Mouse (Mus musculus): Measurements from ENCODE around the gene Nsmce4a. TPM values are rescaled to one million over a fixed set of nuclear protein-coding genes. Genes with fewer than 3 reads are reported as not detected.
"Not testable (repeated sequence)": the region's sequence is repeated elsewhere in the genome, so short reads cannot be mapped to it uniquely, and the experiment has no call there.

Gene Nsmce4a
- polyA plus RNA-seq, 1 experiment from 2014 or later, result 115 TPM

- WGBS (ENCODE audit: insufficient replicate concordance), result 81% methylated on average over 4 of the region's 4 CpGs
- Histone ChIP-seq H3K36me3 (peaks cover 83% of the 10 kb centered on the region), H3K4me3 (replicated peaks) (no peak overlapping the region), H3K4me1 (replicated peaks) (peaks cover 4% of the 10 kb centered on the region; the same call in 1 of the 2 replicates), H3K27me3 (no peaks in the 10 kb centered on the region), H3K27ac (no peak overlapping the region), H3K9me3 (replicated peaks) (no peaks in the 10 kb centered on the region), H3K4me2 (no peak overlapping the region), H3K9ac (no peak overlapping the region)
- ATAC-seq (ENCODE audit: low read depth), result no peak
- no peak for DNase-seq
These were observed 37.7 kb downstream of the Nsmce4a start for GRCm38 (mm10) chr7:130535174-130535573.

- Histone ChIP-seq H3K36me3 (peaks cover 74% of the 10 kb centered on the region), H3K27me3 (no peaks in the 10 kb centered on the region), H3K27ac (peak overlapping the region; percentile 30; the same call in 1 of the 2 replicates)
These were observed 39.3 kb downstream of the Nsmce4a start for GRCm38 (mm10) chr7:130533316-130534260.

GRCm38 (mm10) chr7:130531138-130531537, 41.8 kb downstream of the Nsmce4a start:
- 91% methylated on average over 15 of the region's 15 CpGs for WGBS (ENCODE audit: insufficient replicate concordance)
- not testable (repeated sequence) for H3K9ac ChIP-seq; H3K27me3 ChIP-seq; ATAC-seq (ENCODE audit: low read depth); DNase-seq; H3K27ac ChIP-seq; H3K9me3 ChIP-seq (replicated peaks); H3K4me1 ChIP-seq (replicated peaks); H3K4me3 ChIP-seq (replicated peaks); H3K4me2 ChIP-seq
- H3K36me3 ChIP-seq, result peaks cover 51% of the 10 kb centered on the region

More at GRCm38 (mm10) chr7:130533316-130534260, 39.3 kb downstream of the Nsmce4a start:
- Histone ChIP-seq H3K9me3 (replicated peaks) (no peaks in the 10 kb centered on the region), H3K4me3 (replicated peaks) (no peak overlapping the region), H3K9ac (no peak overlapping the region), H3K4me1 (replicated peaks) (peaks cover 4% of the 10 kb centered on the region; the same call in 1 of the 2 replicates), H3K4me2 (no peak overlapping the region)
- DNase-seq (peak; percentile 71), ATAC-seq (ENCODE audit: low read depth) (peak; percentile 77)
- WGBS (ENCODE audit: insufficient replicate concordance), result 38% methylated on average over 24 of the region's 25 CpGs

GRCm38 (mm10) chr7:130527306-130527705, 45.6 kb downstream of the Nsmce4a start:
- no peak overlapping the region for H3K27ac ChIP-seq
- no peaks in the 10 kb centered on the region for H3K27me3 ChIP-seq
- H3K9ac ChIP-seq, result no peak overlapping the region
- ATAC-seq (ENCODE audit: low read depth) (no peak), DNase-seq (no peak)
- H3K4me2 ChIP-seq, result no peak overlapping the region
- no peaks in the 10 kb centered on the region for H3K9me3 ChIP-seq (replicated peaks)
- WGBS (ENCODE audit: insufficient replicate concordance), result 73% methylated on average over 9 of the region's 9 CpGs
- H3K4me1 ChIP-seq (replicated peaks), result 0 out of 2 replicates have a peak, but pooled peaks cover 3% of the 10 kb centered on the region
- H3K36me3 ChIP-seq, result peaks cover 21% of the 10 kb centered on the region
- H3K4me3 ChIP-seq (replicated peaks), result no peak overlapping the region

- no peak for DNase-seq
- no peaks in the 10 kb centered on the region for H3K27me3 ChIP-seq
These were observed 49.5 kb downstream of the Nsmce4a start for GRCm38 (mm10) chr7:130523451-130523850.

GRCm38 (mm10) chr7:130520812-130521422, 52.0 kb downstream of the Nsmce4a start:
- peak overlapping the region; percentile 93 for H3K4me2 ChIP-seq
- H3K27me3 ChIP-seq, result no peaks in the 10 kb centered on the region
- peaks cover 40% of the 10 kb centered on the region for H3K4me1 ChIP-seq (replicated peaks)
- peak overlapping the region; percentile 90 for H3K27ac ChIP-seq
- peak; percentile 9; the same call in 1 of the 2 replicates for ATAC-seq (ENCODE audit: low read depth)
- peak overlapping the region; percentile 98 for H3K4me3 ChIP-seq (replicated peaks)
- 46% methylated on average over 14 of the region's 14 CpGs for WGBS (ENCODE audit: insufficient replicate concordance)
- H3K9ac ChIP-seq, result peak overlapping the region; percentile 98
- no peaks in the 10 kb centered on the region for H3K9me3 ChIP-seq (replicated peaks)
- H3K36me3 ChIP-seq, result no peaks in the 10 kb centered on the region
- peak; percentile 27 for DNase-seq

More at GRCm38 (mm10) chr7:130523451-130523850, 49.5 kb downstream of the Nsmce4a start:
- ATAC-seq (ENCODE audit: low read depth), result no peak
- no peaks in the 10 kb centered on the region for H3K9me3 ChIP-seq (replicated peaks)
- no peak overlapping the region for H3K4me3 ChIP-seq (replicated peaks)
- H3K4me2 ChIP-seq, result no peak overlapping the region
- no peaks in the 10 kb centered on the region for H3K36me3 ChIP-seq
- 56% methylated on average over 8 of the region's 8 CpGs for WGBS (ENCODE audit: insufficient replicate concordance)
- no peak overlapping the region for H3K9ac ChIP-seq
- peaks cover 22% of the 10 kb centered on the region for H3K4me1 ChIP-seq (replicated peaks)
- H3K27ac ChIP-seq, result no peak overlapping the region

GRCm38 (mm10) chr7:130520049-130520425, 52.9 kb downstream of the Nsmce4a start, which contains the start of gene Ate1:
TSS of gene Ate1 (minus strand) at chr7:130520369.
- peaks cover 40% of the 10 kb centered on the region for H3K4me1 ChIP-seq (replicated peaks)
- no peak for DNase-seq
- no peaks in the 10 kb centered on the region for H3K9me3 ChIP-seq (replicated peaks)
- peak within 1 kb of the TSS; percentile 98 for H3K9ac ChIP-seq
- H3K27ac ChIP-seq, result peak within 1 kb of the TSS; percentile 90
- no peaks in the 10 kb centered on the region for H3K27me3 ChIP-seq
- WGBS (ENCODE audit: insufficient replicate concordance), result 22% methylated on average over 20 of the region's 20 CpGs
- ATAC-seq (ENCODE audit: low read depth), result no peak
- H3K4me2 ChIP-seq, result peak within 1 kb of the TSS; percentile 93
- H3K4me3 ChIP-seq (replicated peaks), result peak within 1 kb of the TSS; percentile 98
- 0 out of 2 replicates have a peak, but pooled peaks cover 2% of the 10 kb centered on the region for H3K36me3 ChIP-seq

GRCm38 (mm10) chr7:130519096-130520048, 53.5 kb downstream of the Nsmce4a start:
- DNase-seq (peak; percentile 88), ATAC-seq (ENCODE audit: low read depth) (peak; percentile 92)
- no peaks in the 10 kb centered on the region for H3K9me3 ChIP-seq (replicated peaks)
- H3K4me3 ChIP-seq (replicated peaks), result peak overlapping the region; percentile 98
- under 1% methylated on average over 90 of the region's 90 CpGs for WGBS (ENCODE audit: insufficient replicate concordance)
- H3K27ac ChIP-seq, result peak overlapping the region; percentile 90
- peak overlapping the region; percentile 98 for H3K9ac ChIP-seq
- 0 out of 2 replicates have a peak, but pooled peaks cover 4% of the 10 kb centered on the region for H3K36me3 ChIP-seq
- H3K4me2 ChIP-seq, result peak overlapping the region; percentile 93
- peaks cover 40% of the 10 kb centered on the region for H3K4me1 ChIP-seq (replicated peaks)
- H3K27me3 ChIP-seq, result no peaks in the 10 kb centered on the region

- peaks cover 10% of the 10 kb centered on the region for H3K36me3 ChIP-seq
- peak overlapping the region; percentile 93 for H3K4me2 ChIP-seq
- DNase-seq, result no peak
- peaks cover 39% of the 10 kb centered on the region for H3K4me1 ChIP-seq (replicated peaks)
- 25% methylated on average over 26 of the region's 26 CpGs for WGBS (ENCODE audit: insufficient replicate concordance)
- peak overlapping the region; percentile 98 for H3K9ac ChIP-seq
- no peaks in the 10 kb centered on the region for H3K9me3 ChIP-seq (replicated peaks)
- no peaks in the 10 kb centered on the region for H3K27me3 ChIP-seq
- peak overlapping the region; percentile 68; the same call in 1 of the 2 replicates for H3K27ac ChIP-seq
- peak overlapping the region; percentile 98 for H3K4me3 ChIP-seq (replicated peaks)
- no peak for ATAC-seq (ENCODE audit: low read depth)
These were observed 54.5 kb downstream of the Nsmce4a start for GRCm38 (mm10) chr7:130518213-130519095.

GRCm38 (mm10) chr7:130510243-130510642, 62.7 kb downstream of the Nsmce4a start:
- peaks cover 62% of the 10 kb centered on the region for H3K36me3 ChIP-seq
- no peak for DNase-seq
- H3K4me1 ChIP-seq (replicated peaks), result no peaks in the 10 kb centered on the region
- H3K4me2 ChIP-seq, result no peak overlapping the region
- H3K9me3 ChIP-seq (replicated peaks), result no peaks in the 10 kb centered on the region
- ATAC-seq (ENCODE audit: low read depth), result no peak
- no peaks in the 10 kb centered on the region for H3K27me3 ChIP-seq
- H3K4me3 ChIP-seq (replicated peaks), result no peak overlapping the region
- 71% methylated on average over 5 of the region's 5 CpGs for WGBS (ENCODE audit: insufficient replicate concordance)
- H3K27ac ChIP-seq, result no peak overlapping the region
- H3K9ac ChIP-seq, result no peak overlapping the region
